Mouse (Mus musculus): ENCODE measurements around the gene Lsm8. TPM values are rescaled to one million over a fixed set of nuclear protein-coding genes. Genes with fewer than 3 reads are reported as not detected.
A peak's percentile ranks its signal among the peaks of the same experiment; 100 is the strongest.
"Not testable (repeated sequence)": the region's sequence is repeated elsewhere in the genome, so short reads cannot be mapped to it uniquely, and the experiment has no call there.

The Lsm8 gene
- polyA plus RNA-seq (2015; fragmentation: Nextera tagmentation; extraction: Ambion mirVana) = 155 and 163 TPM in 2 replicates

GRCm38 (mm10) chr6:18848051-18848701 lies at the start of gene Lsm8:
Lsm8 (plus strand) TSS chr6:18848579.
- peak within 1 kb of the TSS; percentile 70 for H3K4me2 ChIP-seq (ENCODE audit: low read depth, low read length)
- no peaks in the 10 kb centered on the region for H3K9me3 ChIP-seq (replicated peaks; ENCODE audit: control insufficient read depth, low read length)
- peak; percentile 100 for ATAC-seq (ENCODE audit: insufficient read depth, low FRiP score)
- H3K27ac ChIP-seq (ENCODE audit: low read length) = peak within 1 kb of the TSS; percentile 99
- peaks cover 11% of the 10 kb centered on the region for H3K4me1 ChIP-seq (ENCODE audit: control insufficient read depth, insufficient read depth, low read length)
- H3K27me3 ChIP-seq (ENCODE audit: control insufficient read depth, insufficient read depth, low read length) = no peaks in the 10 kb centered on the region
- no peaks in the 10 kb centered on the region for H3K36me3 ChIP-seq (ENCODE audit: control insufficient read depth, insufficient read depth, low read length)
- H3K4me3 ChIP-seq (replicated peaks; ENCODE audit: low read length) = peak within 1 kb of the TSS; percentile 94
- peak within 1 kb of the TSS; percentile 99 for H3K9ac ChIP-seq (ENCODE audit: low read length)
- WGBS = under 1% methylated on average over 37 of the region's 37 CpGs

DNA sequence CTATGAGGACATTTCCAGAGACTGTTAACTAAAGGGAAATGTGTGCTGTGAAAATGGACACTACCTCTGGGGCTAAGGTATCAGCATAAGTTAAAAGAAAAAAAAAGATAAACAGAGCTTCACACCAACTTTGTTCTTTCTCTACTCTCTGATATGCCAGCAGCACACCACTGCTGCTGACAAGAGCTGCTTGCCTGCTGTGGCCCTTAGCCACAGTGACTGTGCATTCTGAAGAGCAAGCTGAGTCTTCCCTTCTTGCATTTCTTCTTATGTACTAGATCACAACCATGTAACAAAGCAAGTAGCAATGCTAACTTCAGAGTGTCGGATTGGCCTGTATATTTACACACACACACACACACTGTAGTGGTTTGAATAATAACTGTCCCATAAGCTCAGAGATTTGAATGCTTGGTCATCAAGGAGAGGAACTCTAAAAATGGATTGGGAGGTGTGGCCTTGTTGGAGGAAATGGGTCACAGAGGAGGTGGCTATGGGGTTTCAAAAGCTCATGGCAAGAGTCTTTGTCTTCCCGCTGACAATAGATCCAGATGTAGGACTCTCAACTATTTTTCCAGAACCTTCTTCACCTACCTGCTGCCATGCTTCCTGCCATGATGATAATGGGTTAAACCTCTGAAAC lies 47.4 kb upstream of the Lsm8 start:
- Histone ChIP-seq H3K27ac (ENCODE audit: low read length) (no peak overlapping the region), H3K36me3 (ENCODE audit: control insufficient read depth, insufficient read depth, low read length) (no peaks in the 10 kb centered on the region), H3K4me3 (replicated peaks; ENCODE audit: low read length) (no peak overlapping the region), H3K9ac (ENCODE audit: low read length) (no peak overlapping the region), H3K27me3 (ENCODE audit: control insufficient read depth, insufficient read depth, low read length) (no peaks in the 10 kb centered on the region), H3K4me2 (ENCODE audit: low read depth, low read length) (no peak overlapping the region), H3K9me3 (replicated peaks; ENCODE audit: control insufficient read depth, low read length) (no peaks in the 10 kb centered on the region), H3K4me1 (ENCODE audit: control insufficient read depth, insufficient read depth, low read length) (no peaks in the 10 kb centered on the region)
- ATAC-seq (ENCODE audit: insufficient read depth, low FRiP score) = no peak
- 88% methylated on average over 2 of the region's 2 CpGs for WGBS

DNA sequence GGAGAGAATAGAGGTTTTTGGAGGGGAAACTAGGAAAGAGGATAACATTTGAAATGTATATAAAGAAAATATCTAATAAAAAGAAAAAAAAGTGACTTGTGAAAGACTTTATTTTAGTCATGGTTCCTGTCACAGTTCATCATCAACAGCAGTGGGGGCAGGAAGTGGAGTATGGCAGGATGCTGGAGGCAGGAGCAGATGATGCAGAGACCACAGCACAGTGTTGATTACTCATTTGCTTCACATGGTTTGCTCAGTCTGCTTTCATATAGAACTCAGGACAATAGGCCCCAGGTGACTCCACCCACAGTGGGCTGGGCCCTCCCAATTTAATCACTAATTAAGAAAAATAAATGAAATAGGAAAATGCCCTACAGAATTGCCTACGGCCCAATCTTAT lies 35.8 kb upstream of the Lsm8 start:
- ATAC-seq (ENCODE audit: insufficient read depth, low FRiP score) = no peak
- Histone ChIP-seq H3K27me3 (ENCODE audit: control insufficient read depth, insufficient read depth, low read length) (no peaks in the 10 kb centered on the region), H3K27ac (ENCODE audit: low read length) (no peak overlapping the region), H3K9ac (ENCODE audit: low read length) (no peak overlapping the region), H3K4me2 (ENCODE audit: low read depth, low read length) (no peak overlapping the region), H3K4me3 (replicated peaks; ENCODE audit: low read length) (no peak overlapping the region), H3K9me3 (replicated peaks; ENCODE audit: control insufficient read depth, low read length) (no peaks in the 10 kb centered on the region), H3K36me3 (ENCODE audit: control insufficient read depth, insufficient read depth, low read length) (no peaks in the 10 kb centered on the region), H3K4me1 (ENCODE audit: control insufficient read depth, insufficient read depth, low read length) (no peaks in the 10 kb centered on the region)
- 74% methylated on average over 1 of the region's 1 CpGs for WGBS

- no peak overlapping the region for H3K9ac ChIP-seq (ENCODE audit: low read length)
- H3K4me1 ChIP-seq (ENCODE audit: control insufficient read depth, insufficient read depth, low read length) = no peaks in the 10 kb centered on the region
- H3K9me3 ChIP-seq (replicated peaks; ENCODE audit: control insufficient read depth, low read length) = no peaks in the 10 kb centered on the region
- H3K36me3 ChIP-seq (ENCODE audit: control insufficient read depth, insufficient read depth, low read length) = no peaks in the 10 kb centered on the region
- no peaks in the 10 kb centered on the region for H3K27me3 ChIP-seq (ENCODE audit: control insufficient read depth, insufficient read depth, low read length)
- no peak for ATAC-seq (ENCODE audit: insufficient read depth, low FRiP score)
- no peak overlapping the region for H3K4me3 ChIP-seq (replicated peaks; ENCODE audit: low read length)
- WGBS = 65% methylated on average over 2 of the region's 2 CpGs
- H3K4me2 ChIP-seq (ENCODE audit: low read depth, low read length) = no peak overlapping the region
- no peak overlapping the region for H3K27ac ChIP-seq (ENCODE audit: low read length)
Measured at GRCm38 (mm10) chr6:18815606-18816005, 32.8 kb upstream of the Lsm8 start.

- Histone ChIP-seq H3K36me3 (ENCODE audit: control insufficient read depth, insufficient read depth, low read length) (no peaks in the 10 kb centered on the region), H3K27ac (ENCODE audit: low read length) (no peak overlapping the region), H3K27me3 (ENCODE audit: control insufficient read depth, insufficient read depth, low read length) (no peaks in the 10 kb centered on the region), H3K9ac (ENCODE audit: low read length) (no peak overlapping the region), H3K4me2 (ENCODE audit: low read depth, low read length) (no peak overlapping the region), H3K4me1 (ENCODE audit: control insufficient read depth, insufficient read depth, low read length) (no peaks in the 10 kb centered on the region), H3K4me3 (replicated peaks; ENCODE audit: low read length) (no peak overlapping the region), H3K9me3 (replicated peaks; ENCODE audit: control insufficient read depth, low read length) (no peaks in the 10 kb centered on the region)
- 8% methylated on average over 4 of the region's 4 CpGs for WGBS
- ATAC-seq (ENCODE audit: insufficient read depth, low FRiP score) = no peak
Measured at GRCm38 (mm10) chr6:18819343-18819742, 29.0 kb upstream of the Lsm8 start.

- no peak for ATAC-seq (ENCODE audit: insufficient read depth, low FRiP score)
- Histone ChIP-seq H3K4me2 (ENCODE audit: low read depth, low read length) (no peak overlapping the region), H3K4me1 (ENCODE audit: control insufficient read depth, insufficient read depth, low read length) (no peaks in the 10 kb centered on the region), H3K9ac (ENCODE audit: low read length) (no peak overlapping the region), H3K27ac (ENCODE audit: low read length) (no peak overlapping the region), H3K9me3 (replicated peaks; ENCODE audit: control insufficient read depth, low read length) (no peaks in the 10 kb centered on the region), H3K36me3 (ENCODE audit: control insufficient read depth, insufficient read depth, low read length) (no peaks in the 10 kb centered on the region), H3K4me3 (replicated peaks; ENCODE audit: low read length) (no peak overlapping the region), H3K27me3 (ENCODE audit: control insufficient read depth, insufficient read depth, low read length) (no peaks in the 10 kb centered on the region)
- WGBS = 71% methylated on average over 4 of the region's 4 CpGs
Measured at GRCm38 (mm10) chr6:18820246-18820645, 28.1 kb upstream of the Lsm8 start.

DNA sequence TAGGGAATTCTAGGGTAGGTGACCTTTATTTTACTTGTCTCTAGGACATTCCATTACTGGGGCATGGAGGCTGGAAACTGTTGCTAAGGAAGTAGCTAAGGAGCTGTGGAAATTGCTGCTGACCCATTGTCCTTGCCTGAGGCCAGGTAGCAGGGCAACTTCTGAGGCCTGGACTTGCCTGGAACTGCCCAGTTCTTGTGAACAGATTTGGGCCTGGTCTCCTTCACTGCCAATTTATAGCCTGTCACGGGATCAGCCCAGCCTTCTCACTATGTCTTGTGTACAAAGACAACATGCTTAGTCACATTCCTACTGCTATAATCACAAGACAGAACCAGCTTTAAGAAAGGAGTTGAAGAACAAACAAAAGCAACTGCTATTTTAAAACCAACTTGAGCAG lies 25.6 kb upstream of the Lsm8 start:
- Histone ChIP-seq H3K4me3 (replicated peaks; ENCODE audit: low read length) (no peak overlapping the region), H3K36me3 (ENCODE audit: control insufficient read depth, insufficient read depth, low read length) (no peaks in the 10 kb centered on the region), H3K9me3 (replicated peaks; ENCODE audit: control insufficient read depth, low read length) (no peaks in the 10 kb centered on the region), H3K27me3 (ENCODE audit: control insufficient read depth, insufficient read depth, low read length) (no peaks in the 10 kb centered on the region), H3K9ac (ENCODE audit: low read length) (no peak overlapping the region), H3K27ac (ENCODE audit: low read length) (peak overlapping the region; percentile 39), H3K4me2 (ENCODE audit: low read depth, low read length) (no peak overlapping the region), H3K4me1 (ENCODE audit: control insufficient read depth, insufficient read depth, low read length) (no peaks in the 10 kb centered on the region)
- ATAC-seq (ENCODE audit: insufficient read depth, low FRiP score) = peak; percentile 56
- WGBS = 27% methylated on average over 1 of the region's 1 CpGs

DNA sequence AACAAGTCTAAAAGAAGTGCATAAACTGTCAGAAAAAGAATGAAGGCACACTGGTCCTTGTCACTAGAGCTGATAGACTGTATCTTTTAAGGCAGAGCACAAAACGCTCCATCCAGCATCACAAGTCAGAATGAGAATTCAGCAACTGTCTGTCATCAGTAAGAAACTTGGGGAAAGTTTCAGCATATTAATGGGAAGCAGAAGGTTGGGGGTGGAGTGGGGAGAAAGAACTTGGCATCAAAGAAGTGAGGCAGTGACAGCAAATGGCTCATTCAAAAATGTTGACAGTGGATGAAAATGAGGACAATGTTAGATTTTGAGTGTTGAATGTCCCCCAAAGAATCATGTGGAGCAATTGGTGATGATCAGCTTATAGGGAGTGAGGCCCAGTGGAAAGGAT lies 15.4 kb upstream of the Lsm8 start:
- no peak for ATAC-seq (ENCODE audit: insufficient read depth, low FRiP score)
- no peak overlapping the region for H3K9ac ChIP-seq (ENCODE audit: low read length)
- H3K27ac ChIP-seq (ENCODE audit: low read length) = no peak overlapping the region
- 74% methylated on average over 1 of the region's 1 CpGs for WGBS
- H3K4me3 ChIP-seq (replicated peaks; ENCODE audit: low read length) = no peak overlapping the region
- no peaks in the 10 kb centered on the region for H3K27me3 ChIP-seq (ENCODE audit: control insufficient read depth, insufficient read depth, low read length)
- no peaks in the 10 kb centered on the region for H3K36me3 ChIP-seq (ENCODE audit: control insufficient read depth, insufficient read depth, low read length)
- no peak overlapping the region for H3K4me2 ChIP-seq (ENCODE audit: low read depth, low read length)
- no peaks in the 10 kb centered on the region for H3K4me1 ChIP-seq (ENCODE audit: control insufficient read depth, insufficient read depth, low read length)
- no peaks in the 10 kb centered on the region for H3K9me3 ChIP-seq (replicated peaks; ENCODE audit: control insufficient read depth, low read length)

DNA sequence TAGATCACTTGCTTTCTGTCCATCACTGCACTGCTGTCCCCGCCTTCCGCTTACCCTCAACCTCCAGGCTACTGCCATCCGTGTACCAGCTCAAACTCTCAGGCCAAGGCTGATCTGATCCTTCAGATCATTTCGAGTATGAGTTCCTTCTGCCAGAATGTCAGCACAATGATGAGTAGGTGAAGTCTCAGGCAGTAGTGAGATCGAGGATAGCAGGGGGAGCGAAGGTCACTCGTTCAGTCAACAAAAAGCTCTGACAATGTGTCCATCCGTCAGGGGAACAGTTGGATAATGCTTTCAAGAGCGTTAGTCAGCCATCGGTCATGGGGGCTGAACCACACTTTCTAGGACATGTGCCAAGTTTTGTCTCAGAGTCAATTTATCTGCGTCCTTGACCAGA lies 3.9 kb upstream of the Lsm8 start:
- not testable (repeated sequence) for H3K9ac ChIP-seq (ENCODE audit: low read length); H3K27ac ChIP-seq (ENCODE audit: low read length); H3K4me3 ChIP-seq (replicated peaks; ENCODE audit: low read length); H3K4me1 ChIP-seq (ENCODE audit: control insufficient read depth, insufficient read depth, low read length); ATAC-seq (ENCODE audit: insufficient read depth, low FRiP score); H3K27me3 ChIP-seq (ENCODE audit: control insufficient read depth, insufficient read depth, low read length); H3K36me3 ChIP-seq (ENCODE audit: control insufficient read depth, insufficient read depth, low read length); H3K9me3 ChIP-seq (replicated peaks; ENCODE audit: control insufficient read depth, low read length); H3K4me2 ChIP-seq (ENCODE audit: low read depth, low read length)
- 28% methylated on average over 4 of the region's 11 CpGs for WGBS

Measured in stomach, embryonic 16.5 days (tissue).